Mouse (Mus musculus) brain, embryonic 14.5 days (tissue): ENCODE data around the gene Tulp3.

Source experiments
- CTCF ChIP-seq: fragments of 200-500 bp; IDR thresholded peaks from 2 replicates; pipeline ENCODE4 v1.5.1; 2012; ENCODE audit warnings: inconsistent platforms, mild to moderate bottlenecking, moderate library complexity, borderline replicate concordance; ENCODE audit not compliant: insufficient read depth, insufficient read length; ENCODE audit errors: extremely low read depth
- POLR2A ChIP-seq: fragments of 200-500 bp; IDR thresholded peaks from 2 replicates; pipeline ENCODE4 v1.6.1; 2012; ENCODE audit warnings: mild to moderate bottlenecking, inconsistent platforms, borderline replicate concordance; ENCODE audit not compliant: poor library complexity, insufficient read depth, insufficient read length, severe bottlenecking; ENCODE audit errors: extremely low read depth

DNA sequence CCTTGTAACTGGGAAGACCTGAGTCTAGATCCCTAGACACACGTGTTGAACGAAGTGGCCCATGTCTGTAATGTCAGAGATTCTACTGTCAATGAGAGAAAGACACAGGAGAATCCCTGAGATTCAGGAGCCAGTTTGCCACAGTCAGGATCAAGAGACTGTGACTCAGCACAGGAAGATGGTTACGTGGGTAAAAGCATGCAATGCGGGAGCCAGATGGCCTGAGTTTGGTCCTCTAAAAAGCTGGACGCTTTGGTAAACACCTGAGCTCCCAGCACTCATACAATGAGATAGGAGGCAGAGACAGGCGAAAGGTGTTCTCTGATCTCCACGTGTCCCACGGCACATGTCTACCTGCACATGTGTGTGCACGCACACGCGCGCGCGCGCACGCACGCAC lies 82.9 kb downstream of the Tulp3 start:
- no peak for TF ChIP-seq CTCF
- no peak for TF ChIP-seq POLR2A
